In the genomic region with DNA sequence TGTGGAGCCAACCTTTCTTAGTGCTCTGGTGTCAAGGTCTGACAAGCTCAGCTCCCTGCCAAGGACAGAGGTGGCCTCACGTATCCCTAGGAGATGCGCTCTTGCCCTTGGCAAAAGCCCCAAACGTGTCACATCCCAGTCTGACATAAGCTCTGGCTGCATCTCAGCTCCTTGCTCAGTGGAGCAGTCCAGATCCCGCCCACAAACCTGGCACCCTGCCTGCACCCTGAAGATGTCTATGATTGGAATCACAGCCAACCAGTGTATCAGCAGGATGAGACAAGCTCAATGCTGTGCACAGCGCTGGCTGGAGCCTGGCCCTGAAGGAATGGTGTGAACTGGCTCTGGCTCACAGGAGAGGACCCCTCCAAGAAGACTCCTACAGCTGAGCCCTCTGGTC, we compare ENCODE assay signal across 8 mouse cellular contexts. TPM values are rescaled to one million over a fixed set of nuclear protein-coding genes. Genes with fewer than 3 reads are reported as not detected.
A peak's percentile ranks its signal among the peaks of the same experiment; 100 is the strongest.
DNase-seq lines count a peak whose midpoint lies in the region; ATAC-seq and TF ChIP-seq lines count a peak whose summit lies in the region.

No protein-coding gene starts in this region.

- no peaks in the 10 kb centered on the region for H3K27me3 ChIP-seq in midbrain, postnatal 0 days (ENCODE audit: insufficient read depth, low read length)
- no peaks in the 10 kb centered on the region for H3K27me3 ChIP-seq in midbrain, embryonic 16.5 days (ENCODE audit: control insufficient read depth, insufficient read depth, low read depth, low read length)
- no peaks in the 10 kb centered on the region for H3K27me3 ChIP-seq in heart, adult 2 months (ENCODE audit: control insufficient read depth, insufficient read depth, low read length)
- no peaks in the 10 kb centered on the region for H3K27me3 ChIP-seq in lung, postnatal 0 days (replicated peaks; ENCODE audit: insufficient read depth, low read length)
- no peaks in the 10 kb centered on the region for H3K27me3 ChIP-seq in thymus, adult 2 months (ENCODE audit: control insufficient read depth, insufficient read depth, low read length)

- H3K79me2 ChIP-seq in heart, adult 2 months (replicated peaks; ENCODE audit: control insufficient read depth, insufficient read depth, low read length), result no peaks in the 10 kb centered on the region

- no peaks in the 10 kb centered on the region for H3K4me1 ChIP-seq in midbrain, postnatal 0 days (ENCODE audit: insufficient read depth, low read length)
- no peaks in the 10 kb centered on the region for H3K4me1 ChIP-seq in midbrain, embryonic 16.5 days (ENCODE audit: control insufficient read depth, insufficient read depth, low read length)
- peaks cover 4% of the 10 kb centered on the region for H3K4me1 ChIP-seq in heart, adult 2 months (ENCODE audit: control insufficient read depth, insufficient read depth, low read length)
- H3K4me1 ChIP-seq in lung, postnatal 0 days (ENCODE audit: insufficient read depth, low read depth, low read length), result no peaks in the 10 kb centered on the region
- no peaks in the 10 kb centered on the region; the same call in 1 of the 2 replicates for H3K4me1 ChIP-seq in thymus, adult 2 months (replicated peaks; ENCODE audit: control insufficient read depth, insufficient read depth, low read length)

- TF ChIP-seq EP300 in heart, adult 2 months (IDR thresholded peaks at IDR 0.05; ENCODE audit: insufficient read depth, low read depth, low read length), result no peak
- no peak for TF ChIP-seq EP300 in lung, postnatal 0 days (IDR thresholded peaks at IDR 0.05)

- no peak overlapping the region for H3K27ac ChIP-seq in midbrain, postnatal 0 days (ENCODE audit: low read depth, low read length)
- H3K27ac ChIP-seq in midbrain, embryonic 16.5 days (ENCODE audit: low read length), result no peak overlapping the region
- H3K27ac ChIP-seq in heart, adult 2 months, result no peak overlapping the region
- H3K27ac ChIP-seq in lung, postnatal 0 days (ENCODE audit: low read length), result no peak overlapping the region
- no peak overlapping the region for H3K27ac ChIP-seq in thymus, adult 2 months (ENCODE audit: control insufficient read depth, insufficient read depth, low read length)

- no peaks in the 10 kb centered on the region for H3K36me3 ChIP-seq in midbrain, postnatal 0 days (ENCODE audit: insufficient read depth, low read length)
- no peaks in the 10 kb centered on the region for H3K36me3 ChIP-seq in midbrain, embryonic 16.5 days (ENCODE audit: control insufficient read depth, insufficient read depth, low read length)
- no peaks in the 10 kb centered on the region for H3K36me3 ChIP-seq in heart, adult 2 months (ENCODE audit: control insufficient read depth, insufficient read depth, low read length)
- H3K36me3 ChIP-seq in lung, postnatal 0 days (ENCODE audit: insufficient read depth, low read length), result no peaks in the 10 kb centered on the region
- no peaks in the 10 kb centered on the region for H3K36me3 ChIP-seq in thymus, adult 2 months (ENCODE audit: control insufficient read depth, insufficient read depth, low read length)

- 58% methylated on average over 5 of the region's 5 CpGs for WGBS in midbrain, postnatal 0 days
- WGBS in midbrain, embryonic 16.5 days, result 63% methylated on average over 5 of the region's 5 CpGs
- WGBS in heart, adult 2 months, result 31% methylated on average over 5 of the region's 5 CpGs
- WGBS in lung, postnatal 0 days, result 56% methylated on average over 5 of the region's 5 CpGs
- WGBS in thymus, adult 2 months, result 82% methylated on average over 5 of the region's 5 CpGs

- peak; percentile 38; the same call in 1 of the 2 replicates for ATAC-seq in midbrain, postnatal 0 days (ENCODE audit: low FRiP score)
- ATAC-seq in midbrain, embryonic 16.5 days, result no peak
- peak; percentile 71 for ATAC-seq in lung, postnatal 0 days

- H3K4me2 ChIP-seq in midbrain, postnatal 0 days (ENCODE audit: low read depth, low read length, poor library complexity, severe bottlenecking), result no peak overlapping the region
- H3K4me2 ChIP-seq in midbrain, embryonic 16.5 days (ENCODE audit: low read length), result no peak overlapping the region
- H3K4me2 ChIP-seq in lung, postnatal 0 days (replicated peaks; ENCODE audit: low read depth, low read length), result no peak overlapping the region

- H3K9ac ChIP-seq in midbrain, postnatal 0 days (replicated peaks; ENCODE audit: low read length, poor library complexity, severe bottlenecking), result no peak overlapping the region
- H3K9ac ChIP-seq in midbrain, embryonic 16.5 days (ENCODE audit: low read depth, low read length), result no peak overlapping the region
- no peak overlapping the region for H3K9ac ChIP-seq in heart, adult 2 months (ENCODE audit: low read depth, low read length)
- no peak overlapping the region for H3K9ac ChIP-seq in lung, postnatal 0 days (replicated peaks; ENCODE audit: low read depth)

- TF ChIP-seq CTCF in midbrain, postnatal 0 days (IDR thresholded peaks at IDR 0.05), result no peak
- no peak for TF ChIP-seq CTCF in heart, adult 2 months (IDR thresholded peaks at IDR 0.05)
- TF ChIP-seq CTCF in lung, postnatal 0 days (IDR thresholded peaks at IDR 0.05), result no peak
- TF ChIP-seq CTCF in thymus, adult 2 months (IDR thresholded peaks at IDR 0.05; ENCODE audit: borderline replicate concordance, control insufficient read depth, extremely low read depth, insufficient read depth, low read length, poor library complexity), result no peak

- H3K9me3 ChIP-seq in midbrain, postnatal 0 days (ENCODE audit: low read length), result no peaks in the 10 kb centered on the region
- no peaks in the 10 kb centered on the region for H3K9me3 ChIP-seq in midbrain, embryonic 16.5 days (replicated peaks; ENCODE audit: control insufficient read depth, low read length, poor library complexity, severe bottlenecking)
- no peaks in the 10 kb centered on the region for H3K9me3 ChIP-seq in lung, postnatal 0 days (ENCODE audit: low read length)

- DNase-seq in midbrain, postnatal 0 days (ENCODE audit: low spot score), result peak; percentile 88
- peak; percentile 84 for DNase-seq in cerebellum, adult 9-11 months
- DNase-seq in heart, adult 2 months, result peak; percentile 71 to 74
- DNase-seq in kidney, postnatal 36 days, result peak; percentile 95
- peak; percentile 67 for DNase-seq in lung, postnatal 0 days (ENCODE audit: low spot score)
- DNase-seq in urinary bladder, adult 18-20 months (ENCODE audit: low spot score in 2 of 2), result peak; percentile 38 to 75
- no peak for DNase-seq in thymus, adult 2 months

- intact Hi-C loops in heart, adult 2 months (cut with DNase I), result no loop called here

- no peak overlapping the region for H3K4me3 ChIP-seq in midbrain, postnatal 0 days (ENCODE audit: low read depth, low read length)
- H3K4me3 ChIP-seq in midbrain, embryonic 16.5 days (ENCODE audit: low read depth, low read length), result no peak overlapping the region
- H3K4me3 ChIP-seq in heart, adult 2 months, result no peak overlapping the region
- no peak overlapping the region for H3K4me3 ChIP-seq in lung, postnatal 0 days (ENCODE audit: low read depth, low read length)
- no peak overlapping the region for H3K4me3 ChIP-seq in thymus, adult 2 months (ENCODE audit: control insufficient read depth, insufficient read depth, low read length)

- no peak for TF ChIP-seq POLR2A in heart, adult 2 months (IDR thresholded peaks at IDR 0.05; ENCODE audit: insufficient read depth, low read depth, low read length)
- TF ChIP-seq POLR2A in thymus, adult 2 months (IDR thresholded peaks at IDR 0.05; ENCODE audit: control insufficient read depth, extremely low read depth, insufficient read depth, low read length, poor library complexity), result no peak

RNA-seq across cellular contexts. Expression of a gene that starts 6.6 kb away (rescaled TPM):
- total RNA-seq in midbrain, postnatal 0 days (2014; rRNA removed), result 0.44 TPM in 1 of 2 replicates, not detected in the other
- 0.10 and 0.14 TPM in 2 replicates for polyA plus RNA-seq in midbrain, postnatal 0 days (2015; fragmentation: Nextera tagmentation; extraction: Ambion mirVana)
- polyA plus RNA-seq in midbrain, embryonic 16.5 days (2015; fragmentation: Nextera tagmentation; extraction: Ambion mirVana), result 0.04 TPM in 2 replicates
- total RNA-seq in heart, adult 2 months (2021), result not detected
- polyA plus RNA-seq in heart, adult 2 months (2012; rRNA removed), result 0.03 and 0.08 TPM in 2 replicates
- 10.9 and 12.3 TPM in 2 replicates for polyA plus RNA-seq in lung, postnatal 0 days (2015; fragmentation: Nextera tagmentation; extraction: Ambion mirVana)
- polyA plus RNA-seq in thymus, adult 2 months (2012; rRNA removed), result 0.99 and 1.1 TPM in 2 replicates

RNA-seq across cellular contexts. Expression of a gene that starts 48.8 kb away (rescaled TPM):
- total RNA-seq in midbrain, postnatal 0 days (2014; rRNA removed), result 1.2 and 2.8 TPM in 2 replicates
- 1.4 and 1.7 TPM in 2 replicates for polyA plus RNA-seq in midbrain, postnatal 0 days (2015; fragmentation: Nextera tagmentation; extraction: Ambion mirVana)
- 0.68 and 0.87 TPM in 2 replicates for polyA plus RNA-seq in midbrain, embryonic 16.5 days (2015; fragmentation: Nextera tagmentation; extraction: Ambion mirVana)
- total RNA-seq in heart, adult 2 months (2021), result 1 to 10 TPM; 3.0 to 3.5 TPM
- polyA plus RNA-seq in heart, adult 2 months (2012; rRNA removed), result 3.7 and 3.9 TPM in 2 replicates
- polyA plus RNA-seq in lung, postnatal 0 days (2015; fragmentation: Nextera tagmentation; extraction: Ambion mirVana), result 3.8 and 4.0 TPM in 2 replicates
- 4.7 and 8.0 TPM in 2 replicates for polyA plus RNA-seq in thymus, adult 2 months (2012; rRNA removed)

RNA-seq across cellular contexts. Expression of a gene that starts 59.9 kb away (rescaled TPM):
- total RNA-seq in midbrain, postnatal 0 days (2014; rRNA removed), result 0.05 TPM in 2 replicates
- polyA plus RNA-seq in midbrain, postnatal 0 days (2015; fragmentation: Nextera tagmentation; extraction: Ambion mirVana), result 0.29 and 0.38 TPM in 2 replicates
- 0.15 and 0.46 TPM in 2 replicates for polyA plus RNA-seq in midbrain, embryonic 16.5 days (2015; fragmentation: Nextera tagmentation; extraction: Ambion mirVana)
- total RNA-seq in heart, adult 2 months (2021), result 1 to 10 TPM; 5.8 to 7.5 TPM
- polyA plus RNA-seq in heart, adult 2 months (2012; rRNA removed), result 5.9 and 8.3 TPM in 2 replicates
- polyA plus RNA-seq in lung, postnatal 0 days (2015; fragmentation: Nextera tagmentation; extraction: Ambion mirVana), result 1.6 TPM in 2 replicates
- polyA plus RNA-seq in thymus, adult 2 months (2012; rRNA removed), result 1.3 TPM in 2 replicates
